In genomic region chr4:107362755-107363154, GRCm38 (mm10) we compare ENCODE assay signal across 35 mouse cellular contexts. TPM values are rescaled to one million over a fixed set of nuclear protein-coding genes. Genes with fewer than 3 reads are reported as not detected.
DNase-seq lines count a peak whose midpoint lies in the region; ATAC-seq and TF ChIP-seq lines count a peak whose summit lies in the region.
"Had no signal": no experiment of that assay in that cellular context is flagged by ENCODE, and none has a peak within 500 bp of the region (broad histone marks: within the 10 kb centered on the region; RNA-seq: fewer than 3 reads in every experiment).

No protein-coding gene starts in this region.

- no peak overlapping the region for H3K9ac ChIP-seq in forebrain, embryonic 11.5 days (ENCODE audit: low read length)
- H3K9ac ChIP-seq in forebrain, postnatal 0 days: no peak overlapping the region
- H3K9ac ChIP-seq in midbrain, postnatal 0 days (replicated peaks; ENCODE audit: low read length, poor library complexity, severe bottlenecking): no peak overlapping the region
- H3K9ac ChIP-seq: embryonic facial prominence, embryonic 12.5 days; embryonic facial prominence, embryonic 15.5 days; forebrain, embryonic 12.5 days; forebrain, embryonic 15.5 days; hindbrain, embryonic 14.5 days had no signal

- WGBS in forebrain, embryonic 11.5 days: 73% methylated on average over 4 of the region's 4 CpGs
- 52% methylated on average over 4 of the region's 4 CpGs for WGBS in forebrain, postnatal 0 days
- 63% methylated on average over 4 of the region's 4 CpGs for WGBS in midbrain, postnatal 0 days

- H3K27ac ChIP-seq in forebrain, embryonic 11.5 days (ENCODE audit: low read depth, low read length): no peak overlapping the region
- no peak overlapping the region for H3K27ac ChIP-seq in forebrain, postnatal 0 days (ENCODE audit: low read depth, low read length)
- H3K27ac ChIP-seq in midbrain, postnatal 0 days (ENCODE audit: low read depth, low read length): no peak overlapping the region
- H3K27ac ChIP-seq: embryonic facial prominence, embryonic 12.5 days; embryonic facial prominence, embryonic 15.5 days; forebrain, embryonic 12.5 days; forebrain, embryonic 15.5 days; heart, adult 2 months; hindbrain, embryonic 14.5 days; hindbrain, postnatal 0 days had no signal

- H3K36me3 ChIP-seq in forebrain, embryonic 11.5 days (ENCODE audit: control insufficient read depth, insufficient read depth, low read length): no peaks in the 10 kb centered on the region
- H3K36me3 ChIP-seq in forebrain, postnatal 0 days (ENCODE audit: insufficient read depth): peaks cover 9% of the 10 kb centered on the region; the same call in 1 of the 2 replicates
- H3K36me3 ChIP-seq in midbrain, postnatal 0 days (ENCODE audit: insufficient read depth, low read length): 0 out of 2 replicates have a peak, but pooled peaks cover 4% of the 10 kb centered on the region
- H3K36me3 ChIP-seq: forebrain, embryonic 12.5 days; forebrain, embryonic 15.5 days had no signal

- H3K27me3 ChIP-seq in forebrain, embryonic 11.5 days (ENCODE audit: control insufficient read depth, insufficient read depth, low read length): no peaks in the 10 kb centered on the region
- H3K27me3 ChIP-seq in forebrain, postnatal 0 days (ENCODE audit: insufficient read depth, low read length): no peaks in the 10 kb centered on the region
- no peaks in the 10 kb centered on the region for H3K27me3 ChIP-seq in midbrain, postnatal 0 days (ENCODE audit: insufficient read depth, low read length)
- H3K27me3 ChIP-seq: embryonic facial prominence, embryonic 12.5 days; embryonic facial prominence, embryonic 15.5 days; forebrain, embryonic 12.5 days; forebrain, embryonic 15.5 days; Patski had no signal

- TF ChIP-seq CTCF in forebrain, postnatal 0 days (IDR thresholded peaks at IDR 0.05; ENCODE audit: low read depth): no peak
- TF ChIP-seq CTCF in midbrain, postnatal 0 days (IDR thresholded peaks at IDR 0.05): no peak

- no peak overlapping the region for H3K4me2 ChIP-seq in forebrain, embryonic 11.5 days (ENCODE audit: low read depth, low read length, severe bottlenecking)
- H3K4me2 ChIP-seq in forebrain, postnatal 0 days (ENCODE audit: low read depth): no peak overlapping the region
- no peak overlapping the region for H3K4me2 ChIP-seq in midbrain, postnatal 0 days (ENCODE audit: low read depth, low read length, poor library complexity, severe bottlenecking)
- H3K4me2 ChIP-seq: embryonic facial prominence, embryonic 12.5 days; embryonic facial prominence, embryonic 15.5 days; forebrain, embryonic 12.5 days; forebrain, embryonic 15.5 days; heart, embryonic 11.5 days; hindbrain, embryonic 14.5 days had no signal

- H3K4me3 ChIP-seq in forebrain, embryonic 11.5 days (ENCODE audit: low read depth, low read length): no peak overlapping the region
- H3K4me3 ChIP-seq in forebrain, postnatal 0 days (ENCODE audit: low read depth, low read length): no peak overlapping the region
- no peak overlapping the region for H3K4me3 ChIP-seq in midbrain, postnatal 0 days (ENCODE audit: low read depth, low read length)
- H3K4me3 ChIP-seq: embryonic facial prominence, embryonic 12.5 days; embryonic facial prominence, embryonic 15.5 days; forebrain, embryonic 12.5 days; forebrain, embryonic 15.5 days; heart, adult 2 months had no signal

- no peaks in the 10 kb centered on the region for H3K9me3 ChIP-seq in forebrain, embryonic 11.5 days (ENCODE audit: control insufficient read depth, low read length)
- no peaks in the 10 kb centered on the region for H3K9me3 ChIP-seq in forebrain, postnatal 0 days (ENCODE audit: low read length)
- H3K9me3 ChIP-seq in midbrain, postnatal 0 days (ENCODE audit: low read length): no peaks in the 10 kb centered on the region
- H3K9me3 ChIP-seq: embryonic facial prominence, embryonic 12.5 days; embryonic facial prominence, embryonic 15.5 days; forebrain, embryonic 12.5 days; forebrain, embryonic 15.5 days; G1E had no signal

- ATAC-seq in forebrain, embryonic 11.5 days (replicated peaks; ENCODE audit: low FRiP score): no peak
- no peak for ATAC-seq in forebrain, postnatal 0 days
- ATAC-seq in midbrain, postnatal 0 days (ENCODE audit: low FRiP score): no peak
- ATAC-seq: activated CD4-positive, CD25-positive, alpha-beta regulatory T cell, adult 4 months; forebrain, embryonic 15.5 days; hindbrain, postnatal 0 days; inflammation-experienced regulatory T-cells, adult 6 months; intestine, embryonic 16.5 days; Patski had no signal

- no peaks in the 10 kb centered on the region for H3K4me1 ChIP-seq in forebrain, embryonic 11.5 days (replicated peaks; ENCODE audit: control insufficient read depth, insufficient read depth, low read length)
- H3K4me1 ChIP-seq in forebrain, postnatal 0 days (ENCODE audit: insufficient read depth): no peaks in the 10 kb centered on the region
- H3K4me1 ChIP-seq in midbrain, postnatal 0 days (ENCODE audit: insufficient read depth, low read length): no peaks in the 10 kb centered on the region
- H3K4me1 ChIP-seq: embryonic facial prominence, embryonic 12.5 days; embryonic facial prominence, embryonic 15.5 days; forebrain, embryonic 12.5 days; forebrain, embryonic 15.5 days had no signal

- peak; percentile 51 to 62 for DNase-seq in adrenal gland, adult (ENCODE audit: inconsistent age in 2 of 2, low spot score in 1 of 2)
- DNase-seq in adrenal gland, postnatal 10 days: no peak
- peak; percentile 22 for DNase-seq in forebrain, embryonic 11.5 days (ENCODE audit: low spot score)
- DNase-seq in forebrain, postnatal 0 days: no peak
- DNase-seq in ES-CJ7 (ENCODE audit: low read depth, low spot score): peak; percentile 87
- peak; percentile 79 for DNase-seq in ZHBTc4 (ENCODE audit: low read depth, low spot score)
- no peak for DNase-seq in retina, postnatal 1 day
- no peak for DNase-seq in midbrain, postnatal 0 days (ENCODE audit: low spot score)
- DNase-seq: cerebellum, adult 18-20 months; cerebellum, adult 9-10 months; cerebellum, postnatal 14 days; gastrocnemius, postnatal 10 days; gastrocnemius, postnatal 36 days; heart, adult 2 months; kidney, adult 18-20 months; kidney, adult 9 months had no signal

RNA-seq across cellular contexts. Expression of gene Ndc1, which starts 4.8 kb away (rescaled TPM):
- 10 to 100 TPM; 15.2 to 16.9 TPM for total RNA-seq in adrenal gland, postnatal 10 days (2021)
- polyA plus RNA-seq in forebrain, embryonic 11.5 days (2014; fragmentation: Nextera tagmentation; extraction: Ambion mirVana): 53.7 and 54.5 TPM in 2 replicates
- total RNA-seq in forebrain, postnatal 0 days (2014; rRNA removed): 23.6 and 30.4 TPM in 2 replicates
- polyA plus RNA-seq in forebrain, postnatal 0 days (2015; fragmentation: Nextera tagmentation; extraction: Ambion mirVana): 14.3 and 18.7 TPM in 2 replicates
- 32.2 and 36.8 TPM in 2 replicates for total RNA-seq in midbrain, postnatal 0 days (2014; rRNA removed)
- polyA plus RNA-seq in midbrain, postnatal 0 days (2015; fragmentation: Nextera tagmentation; extraction: Ambion mirVana): 20.1 and 21.5 TPM in 2 replicates

RNA-seq across cellular contexts. Expression of gene Yipf1, which starts 48.6 kb away (rescaled TPM):
- total RNA-seq in adrenal gland, postnatal 10 days (2021): 10 to 100 TPM; 49.3 to 52.6 TPM
- 35.6 and 40.8 TPM in 2 replicates for polyA plus RNA-seq in forebrain, embryonic 11.5 days (2014; fragmentation: Nextera tagmentation; extraction: Ambion mirVana)
- 47.6 and 65.3 TPM in 2 replicates for total RNA-seq in forebrain, postnatal 0 days (2014; rRNA removed)
- polyA plus RNA-seq in forebrain, postnatal 0 days (2015; fragmentation: Nextera tagmentation; extraction: Ambion mirVana): 60.2 and 61.5 TPM in 2 replicates
- 53.3 and 58.5 TPM in 2 replicates for total RNA-seq in midbrain, postnatal 0 days (2014; rRNA removed)
- polyA plus RNA-seq in midbrain, postnatal 0 days (2015; fragmentation: Nextera tagmentation; extraction: Ambion mirVana): 58.9 and 60.8 TPM in 2 replicates

RNA-seq across cellular contexts. Expression of gene Dio1, which starts 55.8 kb away (rescaled TPM):
- 10 to 100 TPM in 1 of 2 experiments, 1 to 10 TPM in 1; 9.1 to 12.2 TPM for total RNA-seq in adrenal gland, postnatal 10 days (2021)
- polyA plus RNA-seq in forebrain, embryonic 11.5 days (2014; fragmentation: Nextera tagmentation; extraction: Ambion mirVana): not detected in 2 replicates
- not detected in 2 replicates for total RNA-seq in forebrain, postnatal 0 days (2014; rRNA removed)
- polyA plus RNA-seq in forebrain, postnatal 0 days (2015; fragmentation: Nextera tagmentation; extraction: Ambion mirVana): not detected in 2 replicates
- total RNA-seq in midbrain, postnatal 0 days (2014; rRNA removed): not detected in 2 replicates
- not detected in 2 replicates for polyA plus RNA-seq in midbrain, postnatal 0 days (2015; fragmentation: Nextera tagmentation; extraction: Ambion mirVana)
- total RNA-seq: common myeloid progenitor, adult 5-6 weeks; G1E; gastrocnemius, adult 18-20 months; gastrocnemius, postnatal 36 days; granulocyte monocyte progenitor cell, adult 5-6 weeks; heart, adult 2 months; heart, postnatal 25 days; hematopoietic stem cell, adult 5-6 weeks; hindbrain, postnatal 0 days had no signal
- polyA plus RNA-seq: activated CD4-positive, CD25-positive, alpha-beta regulatory T cell, adult 4 months; embryonic facial prominence, embryonic 12.5 days; forebrain, embryonic 12.5 days; forebrain, embryonic 15.5 days; G1E; heart, adult 2 months; heart, embryonic 11.5 days; heart, embryonic 14.5 days; heart, postnatal 0 days; hindbrain, embryonic 14.5 days; hindbrain, postnatal 0 days; inflammation-experienced regulatory T-cells, adult 6 months; Patski had no signal

Comparison
In these comparisons a context has a peak if more than half of its experiments do, and no peak if none do; other contexts are left out.
1. DNase-seq: peak in adrenal gland, adult (2 of 2), forebrain, embryonic 11.5 days (single experiment), ES-CJ7 (single experiment) and ZHBTc4 (single experiment); none in adrenal gland, postnatal 10 days (single experiment), forebrain, postnatal 0 days (single experiment), retina, postnatal 1 day (single experiment) and midbrain, postnatal 0 days (single experiment).
2. RNA of gene Dio1, which starts 55.8 kb away (total RNA-seq): 9.1 to 12.2 TPM in adrenal gland, postnatal 10 days; not detected in forebrain, postnatal 0 days and not detected in midbrain, postnatal 0 days; every median in the first group is over 10 times any median in the second.